Comparison of ENCODE assay signal across 8 mouse cellular contexts in the genomic region with DNA sequence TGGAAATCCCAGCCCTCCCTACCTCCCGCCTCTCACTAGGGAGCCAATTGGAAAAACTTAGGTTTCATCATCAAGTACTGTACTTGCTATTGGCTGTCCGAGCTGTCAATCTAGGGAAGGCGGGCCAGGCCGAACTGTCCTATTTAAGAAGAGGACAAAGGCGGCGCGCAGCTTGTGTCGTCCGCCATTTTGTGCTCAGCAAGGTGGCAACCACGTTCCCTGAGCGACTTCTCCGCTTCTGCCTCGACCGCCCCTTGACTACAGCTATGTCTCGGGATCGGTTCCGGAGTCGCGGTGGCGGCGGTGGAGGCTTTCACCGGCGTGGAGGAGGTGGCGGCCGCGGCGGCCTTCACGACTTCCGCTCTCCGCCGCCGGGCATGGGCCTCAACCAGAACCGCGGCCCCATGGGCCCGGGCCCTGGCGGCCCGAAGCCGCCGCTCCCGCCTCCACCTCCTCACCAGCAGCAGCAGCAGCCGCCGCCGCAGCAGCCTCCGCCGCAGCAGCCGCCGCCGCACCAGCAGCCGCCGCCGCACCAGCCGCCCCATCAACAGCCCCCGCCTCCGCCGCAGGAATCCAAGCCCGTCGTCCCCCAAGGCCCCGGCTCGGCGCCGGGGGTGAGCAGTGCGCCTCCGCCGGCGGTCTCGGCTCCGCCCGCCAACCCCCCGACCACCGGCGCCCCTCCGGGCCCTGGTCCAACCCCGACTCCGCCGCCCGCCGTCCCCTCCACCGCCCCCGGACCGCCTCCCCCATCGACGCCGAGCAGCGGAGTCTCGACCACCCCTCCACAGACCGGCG. TPM values are rescaled to one million over a fixed set of nuclear protein-coding genes. Genes with fewer than 3 reads are reported as not detected.
DNase-seq lines count a peak whose midpoint lies in the region; ATAC-seq and TF ChIP-seq lines count a peak whose summit lies in the region.

Gene Sfpq, plus strand, starts transcription at position 174 of the 795 bp plus-strand sequence.

- no peaks in the 10 kb centered on the region for H3K27me3 ChIP-seq in heart, embryonic 12.5 days (replicated peaks)
- no peaks in the 10 kb centered on the region for H3K27me3 ChIP-seq in kidney, postnatal 0 days (ENCODE audit: insufficient read depth, low read length)
- H3K27me3 ChIP-seq in liver, embryonic 11.5 days (replicated peaks; ENCODE audit: control insufficient read depth, insufficient read depth, low read length), result no peaks in the 10 kb centered on the region
- H3K27me3 ChIP-seq in stomach, embryonic 14.5 days (ENCODE audit: control insufficient read depth, insufficient read depth, low read length), result no peaks in the 10 kb centered on the region

- peaks cover 21% of the 10 kb centered on the region for H3K4me1 ChIP-seq in heart, embryonic 12.5 days (replicated peaks)
- H3K4me1 ChIP-seq in kidney, postnatal 0 days (replicated peaks; ENCODE audit: insufficient read depth, low read length), result peaks cover 9% of the 10 kb centered on the region; the same call in 1 of the 2 replicates
- peaks cover 19% of the 10 kb centered on the region; the same call in 1 of the 2 replicates for H3K4me1 ChIP-seq in liver, embryonic 11.5 days (replicated peaks; ENCODE audit: control insufficient read depth, insufficient read depth, low read length)
- H3K4me1 ChIP-seq in stomach, embryonic 14.5 days (ENCODE audit: control insufficient read depth, insufficient read depth, low read length), result peaks cover 16% of the 10 kb centered on the region; the same call in 1 of the 2 replicates

- peak within 1 kb of the TSS; percentile 98 for H3K27ac ChIP-seq in heart, embryonic 12.5 days (ENCODE audit: poor library complexity, severe bottlenecking)
- H3K27ac ChIP-seq in kidney, postnatal 0 days, result peak within 1 kb of the TSS; percentile 98
- peak within 1 kb of the TSS; percentile 97 for H3K27ac ChIP-seq in liver, embryonic 11.5 days (ENCODE audit: low read depth, low read length)
- peak within 1 kb of the TSS; percentile 99 for H3K27ac ChIP-seq in stomach, embryonic 14.5 days (ENCODE audit: low read length)

- under 1% methylated on average over 74 of the region's 87 CpGs for WGBS in heart, embryonic 12.5 days
- WGBS in kidney, postnatal 0 days, result under 1% methylated on average over 63 of the region's 87 CpGs
- WGBS in liver, embryonic 11.5 days, result under 1% methylated on average over 75 of the region's 87 CpGs
- under 1% methylated on average over 68 of the region's 87 CpGs for WGBS in stomach, embryonic 14.5 days

- H3K36me3 ChIP-seq in heart, embryonic 12.5 days, result peaks cover 31% of the 10 kb centered on the region
- H3K36me3 ChIP-seq in kidney, postnatal 0 days (ENCODE audit: insufficient read depth, low read length), result peaks cover 22% of the 10 kb centered on the region
- peaks cover 23% of the 10 kb centered on the region for H3K36me3 ChIP-seq in liver, embryonic 11.5 days (ENCODE audit: control insufficient read depth, insufficient read depth, low read length)
- H3K36me3 ChIP-seq in stomach, embryonic 14.5 days (ENCODE audit: control insufficient read depth, insufficient read depth, low read length), result peaks cover 32% of the 10 kb centered on the region

- peak; percentile 99 for DNase-seq in CD4-positive helper T cell, adult 2 months (ENCODE audit: low read depth, low spot score)
- peak; percentile 97 for DNase-seq in brain, embryonic 18.5 days (ENCODE audit: low read depth, low spot score)
- peak; percentile 99 for DNase-seq in kidney, postnatal 0 days (ENCODE audit: low spot score)
- DNase-seq in liver, embryonic 11.5 days (ENCODE audit: low spot score), result peak; percentile 96
- peak; percentile 100 for DNase-seq in naive thymus-derived CD4-positive, alpha-beta T cell, adult 2 months (ENCODE audit: low read depth)

- peak within 1 kb of the TSS; percentile 62 for H3K4me2 ChIP-seq in heart, embryonic 12.5 days
- H3K4me2 ChIP-seq in kidney, postnatal 0 days (ENCODE audit: low read length), result peak within 1 kb of the TSS; percentile 78
- peak within 1 kb of the TSS; percentile 97 for H3K4me2 ChIP-seq in liver, embryonic 11.5 days
- peak within 1 kb of the TSS; percentile 43 for H3K4me2 ChIP-seq in stomach, embryonic 14.5 days (replicated peaks; ENCODE audit: low read depth, low read length)

- ATAC-seq in erythroid progenitor cell, adult 5-6 weeks (replicated peaks; ENCODE audit: low FRiP score, poor library complexity, severe bottlenecking), result peak; percentile 90
- peak; percentile 97 for ATAC-seq in heart, embryonic 12.5 days (ENCODE audit: insufficient number of reproducible peaks, low FRiP score)
- peak; percentile 95 for ATAC-seq in kidney, postnatal 0 days (replicated peaks; ENCODE audit: low FRiP score, low read depth)
- peak; percentile 95 for ATAC-seq in liver, embryonic 11.5 days (replicated peaks; ENCODE audit: low FRiP score)
- ATAC-seq in stomach, embryonic 14.5 days (ENCODE audit: insufficient number of reproducible peaks, insufficient read depth, low FRiP score, low read depth), result peak; percentile 98

- H3K4me3 ChIP-seq in heart, embryonic 12.5 days, result peak within 1 kb of the TSS; percentile 90
- H3K4me3 ChIP-seq in kidney, postnatal 0 days (replicated peaks; ENCODE audit: low read depth, low read length), result peak within 1 kb of the TSS; percentile 99
- peak within 1 kb of the TSS; percentile 100 for H3K4me3 ChIP-seq in liver, embryonic 11.5 days (ENCODE audit: low read depth, low read length)
- H3K4me3 ChIP-seq in stomach, embryonic 14.5 days (ENCODE audit: low read depth, low read length), result peak within 1 kb of the TSS; percentile 100

- no peak for TF ChIP-seq CTCF in kidney, postnatal 0 days (IDR thresholded peaks at IDR 0.05; ENCODE audit: low read depth)

- H3K9ac ChIP-seq in heart, embryonic 12.5 days, result peak within 1 kb of the TSS; percentile 100
- H3K9ac ChIP-seq in kidney, postnatal 0 days (ENCODE audit: low read depth, low read length), result peak within 1 kb of the TSS; percentile 100
- H3K9ac ChIP-seq in liver, embryonic 11.5 days (ENCODE audit: low read depth, low read length), result peak within 1 kb of the TSS; percentile 100
- H3K9ac ChIP-seq in stomach, embryonic 14.5 days (replicated peaks; ENCODE audit: low read depth, low read length), result peak within 1 kb of the TSS; percentile 100

- no peaks in the 10 kb centered on the region for H3K9me3 ChIP-seq in heart, embryonic 12.5 days (replicated peaks)
- H3K9me3 ChIP-seq in kidney, postnatal 0 days (replicated peaks; ENCODE audit: low read length), result no peaks in the 10 kb centered on the region
- no peaks in the 10 kb centered on the region for H3K9me3 ChIP-seq in liver, embryonic 11.5 days (ENCODE audit: control insufficient read depth, low read length)
- H3K9me3 ChIP-seq in stomach, embryonic 14.5 days (ENCODE audit: control insufficient read depth, low read depth, low read length), result no peaks in the 10 kb centered on the region

RNA-seq across cellular contexts. Expression of gene Sfpq, which starts in this region (rescaled TPM):
- 346 and 537 TPM in 2 replicates for total RNA-seq in erythroid progenitor cell, adult 5-6 weeks (2015; ENCODE audit: low replicate concordance)
- 851 and 884 TPM in 2 replicates for total RNA-seq in erythroid progenitor cell, adult 5-6 weeks (2017; ENCODE audit: low replicate concordance)
- polyA plus RNA-seq in heart, embryonic 12.5 days (2016; fragmentation: Nextera tagmentation; extraction: Ambion mirVana), result 82.5 and 91.4 TPM in 2 replicates
- 89.6 and 98.1 TPM in 2 replicates for polyA plus RNA-seq in kidney, postnatal 0 days (2015; fragmentation: Nextera tagmentation; extraction: Ambion mirVana)
- polyA plus RNA-seq in liver, embryonic 11.5 days (2014; fragmentation: Nextera tagmentation; extraction: Ambion mirVana), result 89.4 and 93.4 TPM in 2 replicates
- polyA plus RNA-seq in stomach, embryonic 14.5 days (2014; fragmentation: Nextera tagmentation; extraction: Ambion mirVana), result 128 and 142 TPM in 2 replicates

Comparison
In these comparisons a context has a peak if more than half of its experiments do, and no peak if none do; other contexts are left out.
1. Peak in every context shown above with its lines: DNase-seq, ATAC-seq, H3K4me3 ChIP-seq and H3K27ac ChIP-seq.
2. H3K4me2 ChIP-seq: peak in every context shown above with its lines; median percentile 97 in liver, embryonic 11.5 days; 78 in kidney, postnatal 0 days; 62 in heart, embryonic 12.5 days; 43 in stomach, embryonic 14.5 days.